Mouse (Mus musculus): ENCODE measurements around the gene Pgd. TPM values are rescaled to one million over a fixed set of nuclear protein-coding genes. Genes with fewer than 3 reads are reported as not detected.
"Not testable (repeated sequence)": the region's sequence is repeated elsewhere in the genome, so short reads cannot be mapped to it uniquely, and the experiment has no call there.

Pgd gene
- total RNA-seq, 4 experiments from 2014 or later, result 167 to 272 (median 233) TPM

GRCm38 (mm10) chr4:149131789-149132565, 34.6 kb downstream of the Pgd start:
- no peak for DNase-seq

GRCm38 (mm10) chr4:149131021-149131752, 35.4 kb downstream of the Pgd start:
- no peak for DNase-seq

- no peak for DNase-seq
Observed at GRCm38 (mm10) chr4:149128467-149128866, 38.1 kb downstream of the Pgd start.

GRCm38 (mm10) chr4:149126663-149127062, 39.9 kb downstream of the Pgd start, which contains the start of gene Cort:
Cort (minus strand) TSS chr4:149126763.
- DNase-seq, result no peak

- no peak for DNase-seq
Observed at GRCm38 (mm10) chr4:149126115-149126509, 40.5 kb downstream of the Pgd start.

- no peak for DNase-seq
Observed at GRCm38 (mm10) chr4:149125341-149126114, 41.0 kb downstream of the Pgd start.

- no peak for DNase-seq
Observed at GRCm38 (mm10) chr4:149123432-149123831, 43.1 kb downstream of the Pgd start.

- not testable (repeated sequence) for DNase-seq
Observed at GRCm38 (mm10) chr4:149119978-149120562, 46.5 kb downstream of the Pgd start.

GRCm38 (mm10) chr4:149103875-149104561, 62.6 kb downstream of the Pgd start, which contains the start of gene Dffa:
Dffa (plus strand) TSS chr4:149104146.
- peak; percentile 89 for DNase-seq

GRCm38 (mm10) chr4:149101456-149101855, 65.1 kb downstream of the Pgd start:
- no peak for DNase-seq

- DNase-seq, result not testable (repeated sequence)
Observed at GRCm38 (mm10) chr4:149100449-149100848, 66.1 kb downstream of the Pgd start.

Other genes with a start within 250 kb of the Pgd start
- 10 to 100 TPM; 63.2 to 74.7 (median 67.3) TPM for gene Pex14, start 66.9 kb downstream of the Pgd start, total RNA-seq (2022)
- gene Dffa, start 62.6 kb downstream of the Pgd start, total RNA-seq (2022), result 10 to 100 TPM; 25.3 to 31.7 (median 26.4) TPM
- 1 to 10 TPM in 3 of 4 experiments, under 1 TPM in 1; 0.90 to 4.7 (median 2.1) TPM for gene Cort, start 40.0 kb downstream of the Pgd start, total RNA-seq (2022)
- 10 to 100 TPM; 10.3 to 21.1 (median 14.9) TPM for gene Cenps, start 29.1 kb downstream of the Pgd start, total RNA-seq (2022)
- gene Kif1b, start 140.9 kb upstream of the Pgd start, total RNA-seq (2022), result 100 to 1,000 TPM; 136 to 190 (median 174) TPM